Mouse (Mus musculus) kidney, postnatal 0 days (tissue): ENCODE results near the gene Olfr867. TPM values are rescaled to one million over a fixed set of nuclear protein-coding genes. Genes with fewer than 3 reads are reported as not detected.

Experiments
- ATAC-seq: fragments of 200-750 bp; cut with Nextera tagmentation; replicated peaks from 2 replicates; pipeline ENCODE4 v1.8.0; 2017; ENCODE audit warnings: low read depth, moderate number of reproducible peaks, moderate TSS enrichment, moderate library complexity; ENCODE audit not compliant: low FRiP score
- DNase-seq: peaks from one replicate; pipeline ENCODE4 v3.0.0-alpha.2; 2016; ENCODE audit warnings: low spot score
- H3K27ac ChIP-seq: fragments of 300-500 bp; sonication (generic); 2 replicates; pipeline ENCODE4 v1.5.1; 2014; ENCODE audit warnings: mild to moderate bottlenecking
- H3K27me3 ChIP-seq: fragments of 300-500 bp; sonication (generic); 2 replicates; pipeline ENCODE4 v1.6.1; 2014; ENCODE audit warnings: low read length, mixed read lengths; ENCODE audit not compliant: insufficient read depth
- H3K36me3 ChIP-seq: fragments of 300-500 bp; sonication (generic); 2 replicates; pipeline ENCODE4 v1.6.1; 2014; ENCODE audit warnings: low read length, mixed read lengths; ENCODE audit not compliant: insufficient read depth
- H3K4me1 ChIP-seq: fragments of 300-500 bp; sonication (generic); replicated peaks from 2 replicates; pipeline ENCODE4 v1.6.1; 2014; ENCODE audit warnings: antibody characterized with exemption, low read length, mixed read lengths; ENCODE audit not compliant: insufficient read depth
- H3K4me2 ChIP-seq: fragments of 300-500 bp; sonication (generic); 2 replicates; pipeline ENCODE4 v1.6.1; 2014; ENCODE audit warnings: mild to moderate bottlenecking, low read length, moderate library complexity, mixed read lengths
- H3K4me3 ChIP-seq: fragments of 300-500 bp; sonication (generic); replicated peaks from 2 replicates; pipeline ENCODE4 v1.5.1; 2014; ENCODE audit warnings: low read depth, low read length
- H3K9ac ChIP-seq: fragments of 300-500 bp; sonication (generic); 2 replicates; pipeline ENCODE4 v1.6.1; 2014; ENCODE audit warnings: low read depth, low read length
- H3K9me3 ChIP-seq: fragments of 300-500 bp; sonication (generic); replicated peaks from 2 replicates; pipeline ENCODE4 v1.6.1; 2016; ENCODE audit warnings: low read length, inconsistent platforms, mixed read lengths
- CTCF ChIP-seq: IDR thresholded peaks from 2 replicates; pipeline ENCODE4 v1.5.1; 2016; ENCODE audit warnings: antibody characterized with exemption, low read depth, mild to moderate bottlenecking, moderate library complexity
- WGBS: fragments of 180-500 bp; shearing (Covaris S2); extraction: QIAGEN DNeasy Blood & Tissue Kit; methylation state at CpG from one replicate; pipeline ENCODE4 v1.1.7; 2014; 5-methylcytosine and 5-hydroxymethylcytosine counted together
- microRNA-seq: library from miRNA; unstranded; fragments of <30 nt; microRNA quantifications from one replicate; pipeline ENCODE4, GENCODE M21; 2016
- polyA plus RNA-seq: library from polyadenylated mRNA; unstranded; fragments of >200 nt; fragmentation: Nextera tagmentation; extraction: Ambion mirVana; gene quantifications from 2 replicates; pipeline ENCODE4 v1.2.1, GENCODE M21; 2015

Olfr867 gene
- not detected in 2 replicates for polyA plus RNA-seq

DNA sequence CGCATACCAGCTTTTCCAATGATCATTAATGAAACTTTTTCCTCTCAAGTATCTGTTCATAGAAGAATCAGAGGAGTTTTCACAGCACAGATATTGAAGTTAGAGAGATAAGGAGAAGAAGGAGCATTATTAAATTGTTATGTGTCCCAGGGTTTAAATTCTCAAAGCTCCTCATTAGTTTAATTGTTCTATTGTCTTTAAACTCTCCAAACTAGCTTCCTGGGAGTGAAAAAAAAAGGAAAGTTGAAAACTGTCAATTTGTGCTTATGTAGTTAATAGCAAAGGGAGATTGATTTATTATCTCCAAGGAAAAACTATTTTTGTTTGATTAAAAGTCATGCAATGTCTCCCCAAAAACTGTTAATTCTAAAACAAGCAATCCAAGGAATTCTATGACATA is at the start of gene Olfr867:
Gene Olfr867, minus strand, starts transcription at position 101 of the 400 bp plus-strand sequence.
- ATAC-seq (no peak), DNase-seq (no peak)
- Histone ChIP-seq H3K9me3 (no peaks in the 10 kb centered on the region), H3K27me3 (no peaks in the 10 kb centered on the region), H3K4me3 (no peak within 1 kb of the TSS), H3K36me3 (no peaks in the 10 kb centered on the region), H3K4me1 (no peaks in the 10 kb centered on the region), H3K27ac (no peak within 1 kb of the TSS), H3K9ac (no peak within 1 kb of the TSS), H3K4me2 (no peak within 1 kb of the TSS)
- WGBS = 73% methylated on average over 1 of the region's 1 CpGs
- no peak for TF ChIP-seq CTCF

GRCm38 (mm10) chr9:20098326-20098725 is 41.0 kb upstream of the Olfr867 start, which contains the start of gene Olfr868:
TSS of gene Olfr868 (plus strand) at chr9:20098626.
- DNase-seq (no peak), ATAC-seq (no peak)
- Histone ChIP-seq H3K4me1 (no peaks in the 10 kb centered on the region), H3K4me3 (no peak within 1 kb of the TSS), H3K9ac (no peak within 1 kb of the TSS), H3K27me3 (no peaks in the 10 kb centered on the region), H3K27ac (no peak within 1 kb of the TSS), H3K36me3 (no peaks in the 10 kb centered on the region), H3K4me2 (no peak within 1 kb of the TSS), H3K9me3 (no peaks in the 10 kb centered on the region)
- 32% methylated on average over 2 of the region's 2 CpGs for WGBS
- no peak for TF ChIP-seq CTCF

- Histone ChIP-seq H3K4me3 (no peak overlapping the region), H3K27ac (no peak overlapping the region), H3K9ac (no peak overlapping the region), H3K4me1 (no peaks in the 10 kb centered on the region), H3K4me2 (no peak overlapping the region), H3K9me3 (no peaks in the 10 kb centered on the region), H3K27me3 (no peaks in the 10 kb centered on the region), H3K36me3 (no peaks in the 10 kb centered on the region)
- DNase-seq (no peak), ATAC-seq (no peak)
- WGBS = 63% methylated on average over 7 of the region's 7 CpGs
- no peak for TF ChIP-seq CTCF
Observed at GRCm38 (mm10) chr9:20073523-20074177, 16.3 kb upstream of the Olfr867 start.

DNA sequence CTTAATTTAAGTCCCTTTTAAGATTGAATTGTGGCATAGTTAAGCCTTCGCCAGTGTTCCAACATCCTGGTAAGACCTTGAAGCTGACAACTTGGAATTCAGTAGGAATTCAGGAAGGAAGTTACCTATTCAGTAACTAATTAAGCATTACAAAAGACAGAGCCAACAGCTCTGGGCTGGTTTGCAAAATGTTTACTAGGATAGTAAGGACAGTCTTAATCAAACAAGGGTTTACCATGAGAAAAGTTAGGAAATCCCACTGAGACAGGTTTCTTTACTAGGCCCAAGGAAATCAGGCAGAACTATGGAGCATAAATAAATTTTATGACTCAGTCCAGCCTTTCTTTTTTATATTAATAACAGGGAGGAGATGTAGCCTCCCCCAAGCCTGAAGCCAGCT is 13.9 kb upstream of the Olfr867 start:
- Histone ChIP-seq H3K36me3 (no peaks in the 10 kb centered on the region), H3K27ac (no peak overlapping the region), H3K9ac (no peak overlapping the region), H3K4me2 (no peak overlapping the region), H3K4me3 (no peak overlapping the region), H3K27me3 (no peaks in the 10 kb centered on the region), H3K9me3 (no peaks in the 10 kb centered on the region), H3K4me1 (no peaks in the 10 kb centered on the region)
- no peak for TF ChIP-seq CTCF
- 90% methylated on average over 1 of the region's 1 CpGs for WGBS
- no peak for ATAC-seq
- no peak for DNase-seq

- Histone ChIP-seq H3K9ac (no peak overlapping the region), H3K27ac (no peak overlapping the region), H3K4me2 (no peak overlapping the region), H3K9me3 (no peaks in the 10 kb centered on the region), H3K36me3 (no peaks in the 10 kb centered on the region), H3K4me1 (no peaks in the 10 kb centered on the region), H3K27me3 (no peaks in the 10 kb centered on the region), H3K4me3 (no peak overlapping the region)
- ATAC-seq (no peak), DNase-seq (no peak)
- TF ChIP-seq CTCF = no peak
- 75% methylated on average over 3 of the region's 3 CpGs for WGBS
Observed at GRCm38 (mm10) chr9:20070236-20070635, 12.9 kb upstream of the Olfr867 start.

GRCm38 (mm10) chr9:20047964-20048363 is 9.4 kb downstream of the Olfr867 start:
- no peak for TF ChIP-seq CTCF
- no peak overlapping the region for H3K4me2 ChIP-seq
- H3K27ac ChIP-seq = no peak overlapping the region
- H3K9ac ChIP-seq = no peak overlapping the region
- no peaks in the 10 kb centered on the region for H3K36me3 ChIP-seq
- H3K27me3 ChIP-seq = no peaks in the 10 kb centered on the region
- H3K4me1 ChIP-seq = no peaks in the 10 kb centered on the region
- ATAC-seq = no peak
- no peak for DNase-seq
- H3K9me3 ChIP-seq = no peaks in the 10 kb centered on the region
- no peak overlapping the region for H3K4me3 ChIP-seq
- WGBS = 70% methylated on average over 3 of the region's 3 CpGs

DNA sequence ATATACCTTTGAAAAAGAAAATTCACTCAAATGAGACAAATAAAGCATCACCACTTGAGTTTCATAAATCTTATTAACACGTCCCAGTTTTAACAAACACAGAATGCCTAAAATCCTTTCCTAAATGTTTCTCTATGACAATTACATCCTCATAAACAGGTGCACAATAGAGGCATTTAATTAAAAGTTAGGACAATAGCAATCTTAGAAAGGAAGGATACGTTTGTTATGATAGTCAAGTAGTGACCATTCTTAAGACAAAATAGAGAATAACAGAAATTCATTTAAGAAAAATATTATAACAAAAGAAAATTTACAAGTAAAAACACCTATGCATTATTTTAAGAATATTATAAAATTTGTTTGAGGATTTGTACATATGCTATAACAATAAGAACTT is 29.4 kb downstream of the Olfr867 start, which contains the start of gene Olfr866:
Gene Olfr866, minus strand, starts transcription at position 101 of the 400 bp plus-strand sequence.
- ATAC-seq (no peak), DNase-seq (no peak)
- Histone ChIP-seq H3K4me1 (no peaks in the 10 kb centered on the region), H3K4me2 (no peak within 1 kb of the TSS), H3K36me3 (no peaks in the 10 kb centered on the region), H3K9me3 (no peaks in the 10 kb centered on the region), H3K27ac (no peak within 1 kb of the TSS), H3K4me3 (no peak within 1 kb of the TSS), H3K9ac (no peak within 1 kb of the TSS), H3K27me3 (no peaks in the 10 kb centered on the region)
- TF ChIP-seq CTCF = no peak
- 83% methylated on average over 2 of the region's 2 CpGs for WGBS

Small RNA genes lying within 50 kb of the gene (microRNA-seq; reads per million reads assigned to microRNA genes)
- gene Gm26231 (not detected), gene Gm44395 (not detected)

Other genes with a start within 250 kb of the Olfr867 start
- not detected in 2 replicates for gene Olfr860, start 207.8 kb downstream of the Olfr867 start, polyA plus RNA-seq
- gene Olfr862, start 169.6 kb downstream of the Olfr867 start, polyA plus RNA-seq = not detected in 2 replicates
- gene Olfr77, start 140.7 kb downstream of the Olfr867 start, polyA plus RNA-seq = 0.32 and 0.37 TPM in 2 replicates
- not detected in 2 replicates for gene Olfr866, start 29.5 kb downstream of the Olfr867 start, polyA plus RNA-seq
- gene Olfr868, start 41.1 kb upstream of the Olfr867 start, polyA plus RNA-seq = not detected in 2 replicates
- not detected in 2 replicates for gene Olfr869, start 71.4 kb upstream of the Olfr867 start, polyA plus RNA-seq
- gene Olfr870, start 116.5 kb upstream of the Olfr867 start, polyA plus RNA-seq = not detected in 2 replicates
- not detected in 2 replicates for gene Olfr871, start 154.6 kb upstream of the Olfr867 start, polyA plus RNA-seq
- gene Olfr872, start 179.6 kb upstream of the Olfr867 start, polyA plus RNA-seq = not detected in 2 replicates
- not detected in 2 replicates for gene Olfr39, start 224.8 kb upstream of the Olfr867 start, polyA plus RNA-seq
- not detected in 2 replicates for gene Olfr873, start 241.0 kb upstream of the Olfr867 start, polyA plus RNA-seq